Mouse (Mus musculus): ENCODE measurements around the gene Spag9. TPM values are rescaled to one million over a fixed set of nuclear protein-coding genes. Genes with fewer than 3 reads are reported as not detected.
A peak's percentile ranks its signal among the peaks of the same experiment; 100 is the strongest.

The Spag9 gene
- polyA plus RNA-seq, 1 experiment: 62.4 TPM

DNA sequence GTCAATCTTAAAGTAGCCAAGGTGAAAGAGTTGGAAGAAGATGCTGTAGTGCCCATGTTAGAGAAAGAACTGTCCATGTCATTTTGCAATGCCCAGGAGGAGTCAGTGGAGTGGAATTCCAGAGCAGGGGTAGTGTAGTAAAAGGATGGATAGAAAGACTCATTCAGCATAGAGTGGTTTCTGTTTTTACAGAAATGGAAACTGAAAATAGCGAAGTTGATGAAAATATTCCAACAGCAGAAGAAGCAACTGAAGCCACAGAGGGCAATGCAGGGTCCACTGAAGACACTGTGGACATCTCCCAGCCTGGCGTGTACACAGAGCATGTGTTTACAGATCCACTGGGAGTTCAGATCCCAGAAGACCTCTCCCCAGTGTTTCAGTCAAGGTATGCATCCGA lies 101.6 kb downstream of the Spag9 start:
- H3K4me1 ChIP-seq (ENCODE audit: control insufficient read depth, insufficient read depth, low read length): no peaks in the 10 kb centered on the region
- H3K27ac ChIP-seq (ENCODE audit: insufficient read depth, low read depth, low read length): no peak overlapping the region
- TF ChIP-seq CTCF (IDR thresholded peaks at IDR 0.05; ENCODE audit: low read depth, low read length): no peak
- TF ChIP-seq POLR2A (IDR thresholded peaks at IDR 0.05; ENCODE audit: borderline replicate concordance, low read depth, low read length): no peak
- H3K4me3 ChIP-seq (ENCODE audit: insufficient read depth, low read length): no peak overlapping the region

- TF ChIP-seq CTCF (IDR thresholded peaks at IDR 0.05; ENCODE audit: low read depth, low read length) (no peak), POLR2A (IDR thresholded peaks at IDR 0.05; ENCODE audit: borderline replicate concordance, low read depth, low read length) (no peak)
- no peak overlapping the region for H3K4me3 ChIP-seq (ENCODE audit: insufficient read depth, low read length)
- H3K27ac ChIP-seq (ENCODE audit: insufficient read depth, low read depth, low read length): no peak overlapping the region
- no peaks in the 10 kb centered on the region for H3K4me1 ChIP-seq (ENCODE audit: control insufficient read depth, insufficient read depth, low read length)
These were observed 102.9 kb downstream of the Spag9 start for GRCm38 (mm10) chr11:94098840-94099239.

- H3K4me3 ChIP-seq (ENCODE audit: insufficient read depth, low read length): no peak overlapping the region
- H3K27ac ChIP-seq (ENCODE audit: insufficient read depth, low read depth, low read length): no peak overlapping the region
- TF ChIP-seq POLR2A (IDR thresholded peaks at IDR 0.05; ENCODE audit: borderline replicate concordance, low read depth, low read length) (no peak), CTCF (IDR thresholded peaks at IDR 0.05; ENCODE audit: low read depth, low read length) (no peak)
- H3K4me1 ChIP-seq (ENCODE audit: control insufficient read depth, insufficient read depth, low read length): peaks cover 4% of the 10 kb centered on the region
These were observed 117.9 kb downstream of the Spag9 start for GRCm38 (mm10) chr11:94113795-94114194.

DNA sequence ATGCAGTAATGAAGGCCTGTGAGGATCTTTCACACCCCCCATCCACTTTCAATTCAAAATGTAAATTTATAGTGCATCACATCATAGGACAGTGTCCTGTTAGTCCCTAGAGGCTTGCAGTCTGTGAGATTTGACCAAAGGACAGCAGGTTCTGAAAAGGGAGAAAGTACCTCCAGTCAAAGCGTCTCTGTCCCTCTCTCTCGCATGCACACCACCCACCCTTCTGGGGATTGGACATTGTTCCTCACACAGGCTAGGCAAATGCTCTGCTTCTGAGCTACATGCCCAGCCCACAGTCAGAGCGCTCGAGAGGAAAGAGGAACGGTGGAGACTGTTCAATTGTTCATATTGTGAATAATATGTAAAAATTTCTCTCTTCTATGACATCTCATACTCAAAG lies 119.5 kb downstream of the Spag9 start:
- Histone ChIP-seq H3K27ac (ENCODE audit: insufficient read depth, low read depth, low read length) (no peak overlapping the region), H3K4me1 (ENCODE audit: control insufficient read depth, insufficient read depth, low read length) (peaks cover 19% of the 10 kb centered on the region), H3K4me3 (ENCODE audit: insufficient read depth, low read length) (no peak overlapping the region)
- no peak for TF ChIP-seq POLR2A (IDR thresholded peaks at IDR 0.05; ENCODE audit: borderline replicate concordance, low read depth, low read length)
- no peak for TF ChIP-seq CTCF (IDR thresholded peaks at IDR 0.05; ENCODE audit: low read depth, low read length)

DNA sequence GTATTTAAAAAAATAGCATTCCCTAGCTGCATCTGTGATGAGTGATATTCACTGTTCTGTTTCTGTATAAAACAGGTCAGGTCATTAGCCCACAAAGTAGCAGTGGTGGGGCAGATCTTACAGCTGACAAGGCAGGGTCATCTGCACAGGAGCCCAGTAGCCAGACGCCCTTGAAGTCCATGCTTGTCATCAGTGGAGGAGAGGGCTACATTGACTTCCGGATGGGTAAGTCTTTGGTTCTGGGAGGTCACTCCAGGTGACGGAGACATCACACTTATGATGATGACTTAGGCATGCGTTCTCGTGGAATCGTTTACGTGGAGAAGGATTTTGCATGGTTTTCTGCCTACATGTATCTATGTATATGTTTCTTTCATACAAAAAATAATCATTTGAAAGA lies 120.8 kb downstream of the Spag9 start:
- Histone ChIP-seq H3K4me1 (ENCODE audit: control insufficient read depth, insufficient read depth, low read length) (peaks cover 30% of the 10 kb centered on the region), H3K27ac (ENCODE audit: insufficient read depth, low read depth, low read length) (no peak overlapping the region), H3K4me3 (ENCODE audit: insufficient read depth, low read length) (no peak overlapping the region)
- TF ChIP-seq CTCF (IDR thresholded peaks at IDR 0.05; ENCODE audit: low read depth, low read length) (no peak), POLR2A (IDR thresholded peaks at IDR 0.05; ENCODE audit: borderline replicate concordance, low read depth, low read length) (no peak)

- peaks cover 35% of the 10 kb centered on the region for H3K4me1 ChIP-seq (ENCODE audit: control insufficient read depth, insufficient read depth, low read length)
- H3K27ac ChIP-seq (ENCODE audit: insufficient read depth, low read depth, low read length): no peak overlapping the region
These were observed 121.9 kb downstream of the Spag9 start for GRCm38 (mm10) chr11:94117836-94118235.

GRCm38 (mm10) chr11:94118612-94119011 lies 122.7 kb downstream of the Spag9 start:
- H3K4me1 ChIP-seq (ENCODE audit: control insufficient read depth, insufficient read depth, low read length): peaks cover 35% of the 10 kb centered on the region
- H3K27ac ChIP-seq (ENCODE audit: insufficient read depth, low read depth, low read length): peak overlapping the region; percentile 80
- no peak overlapping the region for H3K4me3 ChIP-seq (ENCODE audit: insufficient read depth, low read length)
- no peak for TF ChIP-seq CTCF (IDR thresholded peaks at IDR 0.05; ENCODE audit: low read depth, low read length)
- no peak for TF ChIP-seq POLR2A (IDR thresholded peaks at IDR 0.05; ENCODE audit: borderline replicate concordance, low read depth, low read length)

More at GRCm38 (mm10) chr11:94117836-94118235, 121.9 kb downstream of the Spag9 start:
- TF ChIP-seq POLR2A (IDR thresholded peaks at IDR 0.05; ENCODE audit: borderline replicate concordance, low read depth, low read length): no peak
- no peak overlapping the region for H3K4me3 ChIP-seq (ENCODE audit: insufficient read depth, low read length)

DNA sequence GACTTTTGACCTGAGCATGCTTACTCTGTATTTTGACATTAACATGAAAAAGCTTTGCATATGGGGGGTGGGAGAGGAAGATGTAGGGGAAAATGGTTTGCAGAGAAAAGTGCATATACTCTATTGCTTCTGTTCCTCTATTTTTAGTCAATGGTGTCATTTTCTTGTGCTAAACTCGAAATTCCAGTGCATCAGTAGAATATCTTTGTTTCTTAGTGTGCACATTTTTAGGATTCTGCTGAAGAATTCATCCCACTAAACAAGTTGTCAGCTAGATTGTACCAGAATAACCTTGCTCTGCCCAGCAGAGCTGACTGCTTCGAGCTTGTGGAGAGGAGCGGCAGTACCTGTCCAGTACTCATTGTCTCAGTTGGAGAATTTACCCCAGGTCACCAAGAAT lies 124.8 kb downstream of the Spag9 start:
- Histone ChIP-seq H3K4me3 (ENCODE audit: insufficient read depth, low read length) (no peak overlapping the region), H3K27ac (ENCODE audit: insufficient read depth, low read depth, low read length) (no peak overlapping the region; the same call in 1 of the 2 replicates), H3K4me1 (ENCODE audit: control insufficient read depth, insufficient read depth, low read length) (peaks cover 35% of the 10 kb centered on the region)
- TF ChIP-seq CTCF (IDR thresholded peaks at IDR 0.05; ENCODE audit: low read depth, low read length): no peak
- TF ChIP-seq POLR2A (IDR thresholded peaks at IDR 0.05; ENCODE audit: borderline replicate concordance, low read depth, low read length): no peak

DNA sequence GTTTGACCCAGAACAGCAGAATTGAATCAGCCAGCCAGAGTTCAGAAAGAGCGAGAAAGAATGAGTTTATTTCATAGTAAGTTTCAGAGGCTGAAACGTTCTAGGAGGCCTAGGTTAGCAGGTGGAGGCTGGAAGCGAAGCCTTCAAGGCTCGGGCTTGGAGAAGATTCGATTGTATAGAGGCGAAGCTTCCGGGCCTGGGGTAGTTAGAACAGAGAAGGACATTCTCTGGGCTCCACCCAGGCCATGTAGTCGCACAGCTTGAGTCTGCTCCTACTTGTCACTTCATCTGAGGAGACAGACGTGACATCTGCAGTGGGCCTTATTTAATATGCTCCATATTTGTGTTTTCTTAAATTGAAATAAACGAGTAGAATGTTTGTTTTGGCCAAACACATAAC lies 125.6 kb downstream of the Spag9 start:
- Histone ChIP-seq H3K27ac (ENCODE audit: insufficient read depth, low read depth, low read length) (no peak overlapping the region), H3K4me3 (ENCODE audit: insufficient read depth, low read length) (no peak overlapping the region), H3K4me1 (ENCODE audit: control insufficient read depth, insufficient read depth, low read length) (peaks cover 35% of the 10 kb centered on the region)
- TF ChIP-seq CTCF (IDR thresholded peaks at IDR 0.05; ENCODE audit: low read depth, low read length): no peak
- no peak for TF ChIP-seq POLR2A (IDR thresholded peaks at IDR 0.05; ENCODE audit: borderline replicate concordance, low read depth, low read length)

DNA sequence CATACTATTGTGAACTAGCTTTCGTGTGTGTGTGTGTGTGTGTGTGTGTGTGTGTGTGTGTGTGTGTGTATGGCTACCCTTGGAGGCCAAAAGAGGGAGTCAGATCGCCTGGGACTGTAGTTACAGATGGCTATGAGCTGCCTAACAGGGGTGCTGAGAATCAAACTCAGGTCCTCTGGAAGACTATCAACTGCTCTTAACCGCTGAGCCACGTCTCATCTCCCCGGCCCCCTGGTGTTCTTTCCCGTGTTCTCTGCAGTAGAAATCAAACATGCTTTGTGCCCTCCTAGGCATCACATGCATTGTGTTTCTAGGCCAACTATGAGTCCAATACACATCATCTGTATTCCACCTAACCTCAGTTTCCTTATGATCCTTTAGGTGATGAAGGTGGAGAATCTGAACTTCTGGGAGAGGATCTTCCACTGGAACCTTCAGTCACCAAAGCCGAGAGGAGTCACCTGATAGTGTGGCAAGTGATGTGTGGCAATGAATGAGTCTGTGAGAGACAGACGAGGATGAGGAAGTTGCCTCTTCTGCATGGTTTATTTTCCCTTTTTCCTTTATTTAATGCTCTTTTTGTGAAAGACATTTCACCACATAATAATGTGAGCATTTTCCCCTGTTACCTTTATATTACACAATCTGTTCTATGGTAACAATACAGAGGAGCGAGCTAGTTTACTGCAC lies 126.6 kb downstream of the Spag9 start:
- Histone ChIP-seq H3K4me3 (ENCODE audit: insufficient read depth, low read length) (no peak overlapping the region), H3K27ac (ENCODE audit: insufficient read depth, low read depth, low read length) (peak overlapping the region; percentile 14; the same call in 1 of the 2 replicates), H3K4me1 (ENCODE audit: control insufficient read depth, insufficient read depth, low read length) (peaks cover 35% of the 10 kb centered on the region)
- TF ChIP-seq POLR2A (IDR thresholded peaks at IDR 0.05; ENCODE audit: borderline replicate concordance, low read depth, low read length) (no peak), CTCF (IDR thresholded peaks at IDR 0.05; ENCODE audit: low read depth, low read length) (no peak)

Data from bone marrow macrophage, adult 2 months (primary cell).